Mouse (Mus musculus): Measurements from ENCODE around the gene Rasgef1b.
A peak's percentile ranks its signal among the peaks of the same experiment; 100 is the strongest.
"Not testable (repeated sequence)": the region's sequence is repeated elsewhere in the genome, so short reads cannot be mapped to it uniquely, and the experiment has no call there.

Gene Rasgef1b

DNA sequence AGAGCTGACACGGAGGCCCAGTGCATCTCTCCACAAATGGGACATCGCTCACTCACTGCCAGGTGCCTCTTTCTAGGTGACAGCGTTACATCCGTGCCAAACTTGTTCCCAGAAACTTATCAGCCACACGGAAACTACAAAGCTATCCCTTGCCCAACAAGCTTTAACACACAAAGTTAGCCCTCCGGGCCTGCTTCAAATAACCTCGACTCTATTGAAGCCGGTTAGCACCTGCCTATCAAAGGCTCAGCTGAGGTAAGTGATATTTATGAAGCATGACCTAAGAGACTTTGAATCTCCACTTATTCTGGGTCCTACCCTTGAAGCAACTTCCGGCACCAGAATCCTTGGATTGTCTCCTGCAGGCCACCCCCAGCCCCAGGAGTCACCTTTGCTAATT is 489.2 kb downstream of the Rasgef1b start:
- DNase-seq, result no peak

DNA sequence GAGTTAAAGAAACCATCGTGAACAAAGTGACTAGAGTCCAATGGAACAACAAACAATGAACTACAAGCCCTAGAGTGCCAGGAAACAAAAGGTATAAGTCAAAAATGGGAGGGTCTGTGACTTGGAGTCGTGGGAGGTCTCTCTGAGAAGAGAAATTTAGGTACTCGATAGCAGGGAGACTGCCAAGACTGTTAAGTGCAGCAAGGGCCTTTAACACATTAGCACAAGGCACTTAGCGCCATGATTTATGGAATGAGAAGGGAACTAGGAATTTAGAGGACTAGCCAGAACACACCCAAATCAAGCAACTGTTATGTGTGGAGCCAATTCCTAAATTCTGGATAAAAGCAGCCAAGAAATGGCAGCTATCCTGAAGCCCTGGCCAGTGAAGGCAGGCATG is 490.7 kb downstream of the Rasgef1b start:
- DNase-seq, result no peak

DNA sequence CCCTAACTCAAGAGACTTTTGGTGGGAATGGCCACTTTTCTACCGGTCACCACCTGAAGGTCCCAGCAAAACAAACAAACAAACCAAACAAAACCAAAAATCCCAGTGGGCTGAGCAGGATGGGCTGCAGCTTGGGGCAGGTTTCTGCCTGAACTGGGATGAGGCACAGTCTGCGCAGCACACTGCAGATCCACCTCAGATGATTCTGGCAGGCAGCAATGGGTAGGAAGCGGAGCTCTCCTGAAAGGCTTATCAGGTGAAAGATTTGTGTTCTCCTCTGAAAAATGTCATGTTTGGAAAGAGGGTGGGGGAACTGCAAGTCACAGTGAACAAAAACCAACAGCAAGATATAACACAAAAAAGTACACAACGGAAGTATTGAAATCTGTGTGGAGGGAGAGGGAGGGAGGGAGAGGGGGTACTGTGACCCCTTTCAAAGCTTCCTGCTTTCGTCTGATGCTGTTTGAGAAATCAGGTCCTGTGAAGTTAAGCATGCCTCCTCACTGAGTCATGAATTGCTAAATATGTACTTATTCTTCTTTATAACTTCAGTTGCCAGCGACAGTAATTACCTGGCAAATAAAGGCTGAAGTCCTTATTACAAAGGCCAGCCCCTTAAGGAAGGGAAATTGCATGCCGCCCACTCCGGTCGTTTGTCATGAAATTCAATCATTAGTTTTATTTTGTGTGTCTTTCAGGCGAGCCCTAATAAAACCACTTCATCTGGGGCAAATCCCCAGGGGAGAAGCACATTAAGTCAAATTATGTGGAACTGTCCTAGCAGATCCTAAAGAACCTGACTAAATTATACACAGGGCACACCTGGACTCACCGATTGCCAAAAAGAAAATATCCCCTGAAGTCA is 491.7 kb downstream of the Rasgef1b start:
- peak; percentile 65 for DNase-seq

- DNase-seq, result peak; percentile 51
Observed at GRCm38 (mm10) chr5:99236431-99236830, 492.4 kb downstream of the Rasgef1b start.

DNA sequence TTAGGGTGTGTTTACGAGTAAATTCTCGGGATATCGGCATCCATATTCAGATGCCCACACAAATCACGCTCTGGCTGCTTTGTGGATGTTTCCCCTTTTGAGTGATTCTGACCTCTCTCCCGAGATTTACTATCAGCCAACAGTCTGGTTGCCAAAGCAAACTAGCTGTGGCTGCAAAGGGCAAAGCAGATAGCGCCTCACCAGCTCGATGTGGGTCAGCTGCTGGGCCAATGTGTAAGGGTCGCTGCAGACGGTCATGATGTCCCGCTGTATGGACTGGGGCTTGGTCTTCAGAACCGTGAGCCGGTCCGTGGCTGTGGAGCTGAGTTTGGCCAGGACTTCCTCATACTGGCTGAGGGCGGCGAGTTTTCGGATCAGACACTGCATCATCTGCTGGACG is 494.6 kb downstream of the Rasgef1b start:
- peak; percentile 90 for DNase-seq

GRCm38 (mm10) chr5:99233176-99233575 is 495.7 kb downstream of the Rasgef1b start:
- peak; percentile 94 for DNase-seq

DNA sequence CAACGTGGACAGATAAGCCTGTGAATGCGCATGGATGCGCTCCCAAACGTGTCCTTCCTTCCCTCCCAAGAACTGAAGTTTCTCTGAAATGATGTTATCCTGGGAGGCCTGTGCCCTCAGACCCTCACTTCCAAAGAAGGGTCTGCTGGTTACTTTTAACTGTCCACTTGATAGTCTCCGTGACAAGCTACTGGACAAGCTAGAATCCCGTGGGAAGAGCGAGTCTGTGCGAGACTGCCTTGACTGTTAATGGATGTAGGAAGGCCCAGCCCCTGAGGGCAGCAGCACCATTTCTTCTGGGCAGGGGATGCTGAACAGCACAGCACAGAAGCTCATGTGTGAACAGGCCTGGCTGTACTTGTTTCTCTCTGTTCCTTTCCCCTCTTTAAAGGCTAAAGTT is 496.5 kb downstream of the Rasgef1b start:
- DNase-seq, result peak; percentile 63

DNA sequence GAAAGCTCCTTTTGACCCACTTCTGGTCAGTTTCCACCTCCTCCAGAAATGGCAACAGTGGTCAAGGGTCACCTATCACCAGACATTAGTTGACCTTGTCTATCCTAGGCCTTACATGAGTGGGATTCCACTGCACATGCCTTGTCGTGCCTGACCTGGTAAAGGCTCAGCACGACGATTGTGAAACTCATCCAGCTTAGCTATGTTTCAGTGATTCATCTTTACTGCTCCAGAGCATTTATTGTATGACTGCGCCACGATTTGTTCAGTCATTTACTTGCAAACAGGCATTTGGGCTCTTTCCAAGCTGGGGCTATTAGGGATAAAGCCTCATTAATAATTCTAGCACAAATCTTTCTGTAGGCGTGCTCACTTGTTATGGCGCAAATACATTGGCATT is 498.4 kb downstream of the Rasgef1b start:
- DNase-seq, result no peak

DNA sequence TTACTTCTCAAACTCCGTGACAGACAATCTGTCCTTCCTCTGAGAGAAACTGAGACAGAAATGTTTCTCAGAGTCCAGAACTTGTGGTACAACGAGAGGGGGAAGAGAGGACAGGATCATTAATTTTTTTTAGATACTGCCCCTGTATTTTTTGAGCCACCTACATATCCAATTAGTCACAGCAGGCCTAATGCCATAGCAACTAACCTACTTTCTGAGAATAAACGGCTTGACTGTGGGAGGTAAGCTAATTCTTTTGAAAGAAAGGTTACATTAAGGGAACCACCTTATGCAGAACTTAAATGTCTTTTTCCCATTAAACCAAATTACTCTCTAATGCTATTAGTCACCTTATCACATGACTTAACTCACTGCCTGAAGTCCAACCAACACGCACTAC is 501.5 kb downstream of the Rasgef1b start:
- no peak for DNase-seq

DNA sequence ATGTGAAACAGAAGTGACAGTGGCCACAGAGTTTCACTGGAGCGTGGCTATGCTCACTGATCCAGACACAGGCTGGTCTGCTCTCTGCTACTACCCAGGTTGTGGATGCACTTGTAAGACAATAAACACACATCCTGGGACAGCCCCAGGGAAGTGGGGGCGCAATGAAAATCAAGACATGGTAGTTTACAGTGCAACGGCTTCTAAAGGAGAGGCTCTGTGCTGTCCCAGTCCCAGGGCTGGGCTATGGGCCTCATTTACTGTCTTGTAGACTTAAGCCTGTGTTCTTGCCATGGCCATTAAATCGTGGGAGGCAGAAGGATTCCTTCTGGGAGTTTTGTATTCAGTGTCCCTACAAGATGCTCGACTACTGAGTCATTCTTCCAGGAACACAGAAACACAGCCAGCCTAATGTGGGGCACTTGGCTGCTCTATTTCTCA is 504.3 kb downstream of the Rasgef1b start:
- no peak for DNase-seq

DNA sequence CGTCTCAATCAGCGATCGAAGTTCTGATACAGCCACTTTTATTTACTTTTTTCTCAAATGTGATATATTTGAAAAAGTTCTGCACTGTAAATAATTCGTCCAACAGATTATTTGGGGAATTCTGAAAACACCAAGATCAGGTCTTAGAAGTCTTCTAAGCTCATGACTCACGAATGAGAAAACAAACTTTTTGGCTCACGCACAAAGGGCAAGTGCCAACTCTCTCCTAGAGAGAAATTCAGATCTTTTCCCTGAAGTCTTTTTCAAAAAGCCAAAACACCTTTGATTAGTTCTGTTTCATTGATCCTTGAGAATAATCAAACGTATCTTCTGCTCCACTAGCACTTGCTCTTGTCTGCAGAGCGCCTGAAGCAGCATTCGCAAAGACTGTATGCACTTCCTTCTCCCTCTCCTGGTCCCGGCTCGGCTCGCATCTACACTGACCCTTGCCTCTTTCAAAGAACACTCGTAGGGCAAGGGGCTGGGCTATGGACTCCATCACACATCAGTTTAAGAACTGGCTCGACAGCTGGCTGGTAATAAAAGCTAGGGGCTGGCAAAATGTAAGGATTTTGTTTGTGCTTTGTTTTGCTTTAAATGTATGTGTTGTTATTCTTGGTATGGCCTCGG is 504.9 kb downstream of the Rasgef1b start:
- no peak for DNase-seq

- peak; percentile 91 for DNase-seq
Observed at GRCm38 (mm10) chr5:99218385-99218784, 510.5 kb downstream of the Rasgef1b start.

GRCm38 (mm10) chr5:99216588-99217152 is 512.2 kb downstream of the Rasgef1b start:
- DNase-seq, result not testable (repeated sequence)

- DNase-seq, result no peak
Observed at GRCm38 (mm10) chr5:99215207-99216157, 513.4 kb downstream of the Rasgef1b start.

DNA sequence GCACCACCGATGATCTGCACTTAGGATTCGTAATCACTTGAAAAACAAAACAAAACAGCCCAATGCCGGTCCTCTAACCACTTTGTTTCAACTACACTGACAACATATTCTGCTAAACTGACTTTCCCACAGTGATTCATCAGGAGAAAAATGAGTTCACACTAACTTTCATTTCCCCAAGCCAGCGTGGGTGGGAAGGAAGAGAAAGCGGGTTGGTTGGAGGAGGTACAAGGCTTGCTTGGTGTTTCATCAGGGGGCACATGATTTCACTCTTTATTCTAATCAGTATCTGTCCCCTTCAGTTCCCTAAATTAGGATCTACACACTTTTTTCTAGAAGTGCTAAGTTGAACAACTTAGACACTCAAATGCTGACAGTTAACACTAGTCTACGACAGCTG is 514.5 kb downstream of the Rasgef1b start:
- DNase-seq, result peak; percentile 93

DNA sequence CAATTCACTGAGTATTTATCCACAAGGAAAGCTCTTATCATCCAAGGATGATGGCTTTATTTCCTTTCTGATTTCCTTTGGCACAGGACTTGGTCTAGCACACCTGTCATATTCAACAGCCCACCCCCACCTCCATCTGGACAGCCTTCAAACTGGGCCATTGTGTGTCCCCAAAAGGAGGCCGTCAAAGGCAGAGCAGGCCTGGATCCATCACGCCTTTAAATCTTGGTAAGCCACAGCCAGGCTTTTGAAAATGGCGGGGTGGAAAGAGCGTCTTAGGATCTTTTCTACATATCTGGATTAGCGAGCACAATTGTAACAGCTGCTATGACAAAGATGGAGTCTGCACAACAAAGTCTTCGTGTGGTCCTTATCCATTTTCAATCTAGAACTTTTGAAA is 515.7 kb downstream of the Rasgef1b start:
- no peak for DNase-seq

DNA sequence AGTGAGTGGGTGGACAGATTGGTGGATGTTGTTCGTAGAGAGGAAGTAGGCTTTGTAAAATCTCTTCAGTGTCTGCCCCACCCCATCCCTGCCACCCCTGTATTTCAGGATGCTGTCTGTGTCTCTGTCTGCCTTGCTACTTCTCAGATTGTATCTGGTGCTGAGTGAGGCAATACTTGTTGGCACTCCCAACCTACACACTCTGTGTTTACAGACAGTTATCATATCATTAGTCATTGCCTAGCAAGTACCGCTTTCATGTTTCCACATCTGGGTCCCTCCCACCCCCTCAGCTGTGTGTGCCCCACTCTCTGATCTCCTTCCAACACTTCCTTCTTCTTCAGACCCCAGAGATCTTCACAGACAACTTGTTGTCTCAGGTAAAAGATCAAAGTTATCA is 525.4 kb downstream of the Rasgef1b start:
- DNase-seq, result no peak

- DNase-seq, result peak; percentile 91
Observed at GRCm38 (mm10) chr5:99202074-99202837, 526.6 kb downstream of the Rasgef1b start.

DNA sequence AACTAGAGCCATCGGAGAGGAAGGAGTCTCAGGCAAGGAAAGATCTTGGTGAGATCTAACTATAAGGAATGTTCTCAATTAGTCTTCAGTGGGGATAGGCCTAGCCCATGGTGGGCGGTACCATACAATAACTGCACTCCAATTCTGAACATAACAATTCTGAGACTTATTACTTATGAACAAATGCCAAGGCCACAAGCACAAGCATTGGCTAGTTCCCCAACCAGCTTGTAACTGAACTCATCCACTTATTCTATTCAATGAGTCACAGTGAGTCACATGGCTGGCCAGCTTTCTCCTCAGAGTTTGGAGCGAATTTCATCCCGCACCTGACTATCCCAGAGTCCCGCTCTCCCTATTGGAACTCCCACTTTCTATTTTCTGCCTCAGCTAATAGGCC is 533.4 kb downstream of the Rasgef1b start:
- peak; percentile 52 for DNase-seq

- no peak for DNase-seq
Observed at GRCm38 (mm10) chr5:99190941-99191800, 537.7 kb downstream of the Rasgef1b start.

DNA sequence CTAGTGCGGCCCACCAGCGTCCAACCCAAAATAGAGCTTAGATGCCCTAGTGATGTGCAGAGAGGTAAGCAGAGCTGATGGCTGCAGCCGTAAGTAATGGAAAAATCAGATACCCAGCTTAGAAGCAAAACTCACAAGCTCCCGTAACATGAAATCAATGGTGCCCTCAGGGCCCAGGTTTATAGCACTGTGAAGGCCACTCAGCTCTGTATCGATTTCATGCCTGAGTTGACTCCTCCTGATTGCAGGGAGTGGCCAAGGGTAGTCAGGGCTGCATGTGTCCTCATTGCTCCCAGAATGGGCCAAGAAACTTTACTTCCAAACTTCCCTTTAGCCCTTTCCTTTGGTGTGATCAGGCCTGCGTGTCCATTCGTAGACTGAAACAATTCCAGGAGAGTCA is 545.2 kb downstream of the Rasgef1b start:
- no peak for DNase-seq
